Mouse (Mus musculus) kidney, embryonic 14.5 days (tissue): ENCODE results near the gene Kcnd3. TPM values are rescaled to one million over a fixed set of nuclear protein-coding genes. Genes with fewer than 3 reads are reported as not detected.

Experiments used
- ATAC-seq: fragments of 200-750 bp; cut with Nextera tagmentation; 2 replicates; pipeline ENCODE4 v1.8.0; 2017; ENCODE audit warnings: moderate number of reproducible peaks, mild to moderate bottlenecking, moderate TSS enrichment, moderate library complexity; ENCODE audit not compliant: low FRiP score, low TSS enrichment
- H3K27ac ChIP-seq: fragments of 300-500 bp; sonication (generic); 2 replicates; pipeline ENCODE4 v1.5.1; 2014; ENCODE audit warnings: low read depth, mild to moderate bottlenecking, low read length, moderate library complexity, mixed read lengths
- H3K27me3 ChIP-seq: fragments of 300-500 bp; sonication (generic); 2 replicates; pipeline ENCODE4 v1.6.1; 2014; ENCODE audit warnings: mild to moderate bottlenecking, low read length; ENCODE audit not compliant: control insufficient read depth, insufficient read depth
- H3K36me3 ChIP-seq: fragments of 300-500 bp; sonication (generic); 2 replicates; pipeline ENCODE4 v1.6.1; 2014; ENCODE audit warnings: low read length, mixed read lengths; ENCODE audit not compliant: control insufficient read depth, insufficient read depth
- H3K4me1 ChIP-seq: fragments of 300-500 bp; sonication (generic); 2 replicates; pipeline ENCODE4 v1.6.1; 2014; ENCODE audit warnings: low read length, mixed read lengths; ENCODE audit not compliant: control insufficient read depth, insufficient read depth
- H3K4me2 ChIP-seq: fragments of 300-500 bp; sonication (generic); replicated peaks from 2 replicates; pipeline ENCODE4 v1.6.1; 2014; ENCODE audit warnings: low read depth, mild to moderate bottlenecking, low read length
- H3K4me3 ChIP-seq: fragments of 300-500 bp; sonication (generic); 2 replicates; pipeline ENCODE4 v1.5.1; 2014; ENCODE audit warnings: mild to moderate bottlenecking, low read length
- H3K9ac ChIP-seq: fragments of 300-500 bp; sonication (generic); 2 replicates; pipeline ENCODE4 v1.6.1; 2014; ENCODE audit warnings: low read depth, mild to moderate bottlenecking, low read length, moderate library complexity
- H3K9me3 ChIP-seq: fragments of 300-500 bp; sonication (generic); 2 replicates; pipeline ENCODE4 v1.6.1; 2016; ENCODE audit warnings: low read length; ENCODE audit not compliant: control insufficient read depth
- WGBS: fragments of 180-500 bp; shearing (Covaris S2); extraction: QIAGEN DNeasy Blood & Tissue Kit; methylation state at CpG from one replicate; pipeline ENCODE4 v1.1.7; 2014; 5-methylcytosine and 5-hydroxymethylcytosine counted together
- polyA plus RNA-seq: library from polyadenylated mRNA; unstranded; fragments of >200 nt; fragmentation: Nextera tagmentation; extraction: Ambion mirVana; gene quantifications from 2 replicates; pipeline ENCODE4 v1.2.1, GENCODE M21; 2014

Gene Kcnd3
- polyA plus RNA-seq, 1 experiment from 2014 or later, result 2.8 TPM

- Histone ChIP-seq H3K9me3 (no peaks in the 10 kb centered on the region), H3K4me3 (no peak overlapping the region), H3K9ac (no peak overlapping the region), H3K27ac (no peak overlapping the region), H3K36me3 (no peaks in the 10 kb centered on the region), H3K27me3 (no peaks in the 10 kb centered on the region), H3K4me2 (no peak overlapping the region), H3K4me1 (no peaks in the 10 kb centered on the region)
- 90% methylated on average over 4 of the region's 4 CpGs for WGBS
- no peak for ATAC-seq
These were observed 40.4 kb upstream of the Kcnd3 start for GRCm38 (mm10) chr3:105411776-105412175.

- Histone ChIP-seq H3K27ac (no peak overlapping the region), H3K27me3 (no peaks in the 10 kb centered on the region), H3K9me3 (no peaks in the 10 kb centered on the region), H3K4me2 (no peak overlapping the region), H3K36me3 (no peaks in the 10 kb centered on the region), H3K4me3 (no peak overlapping the region), H3K4me1 (no peaks in the 10 kb centered on the region), H3K9ac (no peak overlapping the region)
- ATAC-seq, result no peak
- 85% methylated on average over 2 of the region's 2 CpGs for WGBS
These were observed 39.9 kb upstream of the Kcnd3 start for GRCm38 (mm10) chr3:105412229-105412628.

- H3K27ac ChIP-seq, result no peak overlapping the region
- ATAC-seq, result no peak
- H3K27me3 ChIP-seq, result no peaks in the 10 kb centered on the region
- H3K9ac ChIP-seq, result no peak overlapping the region
- H3K4me2 ChIP-seq, result no peak overlapping the region
- H3K9me3 ChIP-seq, result no peaks in the 10 kb centered on the region
- no peaks in the 10 kb centered on the region for H3K4me1 ChIP-seq
- H3K36me3 ChIP-seq, result no peaks in the 10 kb centered on the region
- no peak overlapping the region for H3K4me3 ChIP-seq
These were observed 39.4 kb upstream of the Kcnd3 start for GRCm38 (mm10) chr3:105412681-105413080.

GRCm38 (mm10) chr3:105418441-105418840, 33.7 kb upstream of the Kcnd3 start:
- Histone ChIP-seq H3K36me3 (no peaks in the 10 kb centered on the region), H3K9ac (no peak overlapping the region), H3K9me3 (no peaks in the 10 kb centered on the region), H3K27ac (no peak overlapping the region), H3K27me3 (no peaks in the 10 kb centered on the region), H3K4me1 (no peaks in the 10 kb centered on the region), H3K4me3 (no peak overlapping the region), H3K4me2 (no peak overlapping the region)
- no peak for ATAC-seq
- 88% methylated on average over 1 of the region's 1 CpGs for WGBS

- no peak overlapping the region for H3K4me2 ChIP-seq
- H3K9me3 ChIP-seq, result no peaks in the 10 kb centered on the region
- H3K4me1 ChIP-seq, result no peaks in the 10 kb centered on the region
- ATAC-seq, result no peak
- no peaks in the 10 kb centered on the region for H3K27me3 ChIP-seq
- no peak overlapping the region for H3K4me3 ChIP-seq
- no peak overlapping the region for H3K27ac ChIP-seq
- no peak overlapping the region for H3K9ac ChIP-seq
- H3K36me3 ChIP-seq, result no peaks in the 10 kb centered on the region
These were observed 29.7 kb upstream of the Kcnd3 start for GRCm38 (mm10) chr3:105422391-105422790.

- no peaks in the 10 kb centered on the region for H3K36me3 ChIP-seq
- H3K9ac ChIP-seq, result no peak overlapping the region
- no peak overlapping the region for H3K4me2 ChIP-seq
- H3K4me3 ChIP-seq, result no peak overlapping the region
- H3K9me3 ChIP-seq, result no peaks in the 10 kb centered on the region
- no peaks in the 10 kb centered on the region for H3K27me3 ChIP-seq
- H3K27ac ChIP-seq, result no peak overlapping the region
- ATAC-seq, result no peak
- 72% methylated on average over 4 of the region's 4 CpGs for WGBS
- H3K4me1 ChIP-seq, result no peaks in the 10 kb centered on the region
These were observed 28.7 kb upstream of the Kcnd3 start for GRCm38 (mm10) chr3:105423427-105423826.

- Histone ChIP-seq H3K9ac (no peak overlapping the region), H3K4me2 (no peak overlapping the region), H3K4me1 (no peaks in the 10 kb centered on the region), H3K27ac (no peak overlapping the region), H3K27me3 (no peaks in the 10 kb centered on the region), H3K4me3 (no peak overlapping the region), H3K36me3 (no peaks in the 10 kb centered on the region), H3K9me3 (no peaks in the 10 kb centered on the region)
- ATAC-seq, result no peak
These were observed 23.5 kb upstream of the Kcnd3 start for GRCm38 (mm10) chr3:105428586-105428985.

GRCm38 (mm10) chr3:105436383-105436782, 15.7 kb upstream of the Kcnd3 start:
- no peaks in the 10 kb centered on the region for H3K27me3 ChIP-seq
- no peak overlapping the region for H3K9ac ChIP-seq
- H3K4me2 ChIP-seq, result no peak overlapping the region
- no peaks in the 10 kb centered on the region for H3K9me3 ChIP-seq
- no peaks in the 10 kb centered on the region for H3K4me1 ChIP-seq
- no peaks in the 10 kb centered on the region for H3K36me3 ChIP-seq
- no peak for ATAC-seq
- H3K4me3 ChIP-seq, result no peak overlapping the region
- 64% methylated on average over 2 of the region's 2 CpGs for WGBS
- H3K27ac ChIP-seq, result no peak overlapping the region

GRCm38 (mm10) chr3:105436971-105437370, 15.2 kb upstream of the Kcnd3 start:
- Histone ChIP-seq H3K27ac (no peak overlapping the region), H3K36me3 (no peaks in the 10 kb centered on the region), H3K9me3 (no peaks in the 10 kb centered on the region), H3K4me3 (no peak overlapping the region), H3K4me2 (no peak overlapping the region), H3K9ac (no peak overlapping the region), H3K27me3 (no peaks in the 10 kb centered on the region), H3K4me1 (no peaks in the 10 kb centered on the region)
- ATAC-seq, result no peak
- 78% methylated on average over 11 of the region's 11 CpGs for WGBS
